Mouse (Mus musculus): Measurements from ENCODE around the gene Man1c1. TPM values are rescaled to one million over a fixed set of nuclear protein-coding genes. Genes with fewer than 3 reads are reported as not detected.

The Man1c1 gene
- polyA plus RNA-seq, 1 experiment = 6.9 TPM

DNA sequence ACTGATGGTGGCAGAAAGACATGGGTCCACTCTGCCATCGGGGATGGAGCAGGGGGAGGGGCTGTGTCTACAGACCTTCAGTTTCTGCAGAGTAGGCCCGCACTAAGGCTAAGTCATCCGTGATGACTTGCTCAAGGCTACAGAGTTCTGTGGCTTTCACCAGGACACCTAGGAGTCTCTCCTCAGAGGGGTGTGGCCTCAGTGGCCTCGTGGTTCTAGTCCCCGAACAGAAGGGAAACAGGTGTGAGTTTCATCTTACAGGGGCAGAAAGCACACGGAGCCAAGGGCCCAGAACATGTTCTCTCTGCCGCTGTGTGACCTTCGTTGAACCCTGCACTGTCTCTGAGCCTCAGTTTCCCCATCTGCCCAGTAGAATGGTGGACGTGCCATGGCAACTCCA, 115.8 kb downstream of the Man1c1 start:
- DNase-seq (ENCODE audit: low read depth in 1 of 2, low spot score in 2 of 2) = no peak
- Histone ChIP-seq H3K4me3 (ENCODE audit: extremely low read depth, insufficient read depth, insufficient read length) (no peak overlapping the region), H3K27me3 (ENCODE audit: control insufficient read depth, insufficient read depth, low read length) (no peaks in the 10 kb centered on the region), H3K36me3 (ENCODE audit: control insufficient read depth, insufficient read depth, low read length) (no peaks in the 10 kb centered on the region), H3K4me1 (ENCODE audit: control insufficient read depth, insufficient read depth, insufficient read length) (peaks cover 28% of the 10 kb centered on the region; the same call in 1 of the 2 replicates), H3K27ac (ENCODE audit: insufficient read depth, low read length) (no peak overlapping the region)
- TF ChIP-seq CTCF (IDR thresholded peaks at IDR 0.05; ENCODE audit: extremely low read depth, insufficient read depth, insufficient read length, insufficient replicate concordance) (no peak), POLR2A (IDR thresholded peaks at IDR 0.05; ENCODE audit: low read depth, low read length) (no peak)
- 41% methylated on average over 9 of the region's 9 CpGs for WGBS

DNA sequence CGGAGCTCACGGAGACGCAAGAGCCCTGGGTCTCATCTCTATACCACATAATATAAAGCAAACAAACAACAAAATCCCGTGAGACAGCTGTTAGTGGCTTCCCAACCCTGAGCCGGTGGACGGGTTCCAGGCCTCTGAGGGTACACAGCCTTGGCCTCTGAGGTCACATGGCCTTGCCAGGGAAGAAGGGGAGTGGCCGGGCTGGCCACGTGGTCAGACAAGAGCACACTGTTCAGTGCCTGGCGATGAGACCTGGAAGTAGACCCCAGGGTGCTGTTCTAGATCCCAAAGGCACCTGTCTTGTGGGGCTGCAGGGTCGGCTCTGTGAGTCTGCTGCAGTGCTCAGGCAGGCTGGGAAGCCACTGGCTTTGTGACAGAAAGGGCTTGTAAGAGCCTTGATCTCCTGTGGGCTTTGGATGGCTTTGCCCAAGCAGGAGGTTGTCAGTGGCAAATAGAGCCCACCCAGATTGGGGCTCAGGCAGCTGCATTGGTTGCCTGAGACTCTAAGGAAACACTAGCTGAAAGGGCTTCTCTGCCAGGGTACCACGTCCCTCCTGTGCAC, 116.4 kb downstream of the Man1c1 start:
- H3K4me3 ChIP-seq (ENCODE audit: extremely low read depth, insufficient read depth, insufficient read length) = no peak overlapping the region
- no peaks in the 10 kb centered on the region for H3K27me3 ChIP-seq (ENCODE audit: control insufficient read depth, insufficient read depth, low read length)
- no peaks in the 10 kb centered on the region for H3K36me3 ChIP-seq (ENCODE audit: control insufficient read depth, insufficient read depth, low read length)
- no peak for DNase-seq (ENCODE audit: low read depth in 1 of 2, low spot score in 2 of 2)
- no peak for TF ChIP-seq POLR2A (IDR thresholded peaks at IDR 0.05; ENCODE audit: low read depth, low read length)
- no peak for TF ChIP-seq CTCF (IDR thresholded peaks at IDR 0.05; ENCODE audit: extremely low read depth, insufficient read depth, insufficient read length, insufficient replicate concordance)
- H3K4me1 ChIP-seq (ENCODE audit: control insufficient read depth, insufficient read depth, insufficient read length) = peaks cover 24% of the 10 kb centered on the region; the same call in 1 of the 2 replicates
- H3K27ac ChIP-seq (ENCODE audit: insufficient read depth, low read length) = no peak overlapping the region
- WGBS = 68% methylated on average over 11 of the region's 11 CpGs

DNA sequence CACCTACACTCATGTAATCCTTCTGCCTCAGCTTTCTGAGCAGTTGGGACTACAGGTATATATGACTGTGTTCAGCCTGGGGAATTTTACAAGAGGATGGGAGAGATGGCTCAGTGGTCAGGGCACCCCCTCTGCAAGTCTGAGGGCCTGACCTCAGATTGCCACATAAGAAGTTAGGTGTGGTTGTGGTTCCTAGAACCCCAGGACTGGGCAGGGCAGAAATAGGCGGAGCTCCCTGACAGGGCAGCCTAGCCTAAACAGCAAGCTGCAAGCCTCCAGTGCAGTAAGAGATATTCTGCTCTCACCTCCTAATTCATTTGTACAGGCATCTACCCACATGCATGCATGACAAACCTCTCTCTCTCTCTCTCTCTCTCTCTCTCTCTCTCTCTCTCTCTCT, 117.5 kb downstream of the Man1c1 start:
- TF ChIP-seq POLR2A (IDR thresholded peaks at IDR 0.05; ENCODE audit: low read depth, low read length) (no peak), CTCF (IDR thresholded peaks at IDR 0.05; ENCODE audit: extremely low read depth, insufficient read depth, insufficient read length, insufficient replicate concordance) (no peak)
- DNase-seq (ENCODE audit: low read depth in 1 of 2, low spot score in 2 of 2) = no peak
- Histone ChIP-seq H3K36me3 (ENCODE audit: control insufficient read depth, insufficient read depth, low read length) (no peaks in the 10 kb centered on the region), H3K4me3 (ENCODE audit: extremely low read depth, insufficient read depth, insufficient read length) (no peak overlapping the region), H3K27me3 (ENCODE audit: control insufficient read depth, insufficient read depth, low read length) (no peaks in the 10 kb centered on the region), H3K27ac (ENCODE audit: insufficient read depth, low read length) (no peak overlapping the region), H3K4me1 (ENCODE audit: control insufficient read depth, insufficient read depth, insufficient read length) (peaks cover 14% of the 10 kb centered on the region; the same call in 1 of the 2 replicates)
- WGBS = 72% methylated on average over 1 of the region's 1 CpGs

DNA sequence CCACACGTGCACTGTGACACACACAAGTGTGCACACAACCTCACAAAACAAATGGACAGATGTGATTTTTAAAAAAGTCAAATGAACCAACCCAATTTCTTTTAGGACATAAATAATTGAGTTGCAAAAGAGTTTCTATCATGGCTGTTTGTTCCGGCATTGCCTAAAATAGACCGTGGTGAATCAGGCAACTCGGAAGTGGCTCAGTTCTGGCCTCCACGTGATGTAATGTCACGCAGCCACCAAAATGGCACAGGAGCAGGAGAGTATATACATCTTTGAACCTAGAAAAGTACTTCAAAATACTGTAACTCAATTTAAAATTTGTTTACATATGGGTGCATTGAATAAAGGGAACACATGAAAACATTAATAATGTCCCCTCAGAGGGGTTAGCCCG, 118.0 kb downstream of the Man1c1 start:
- TF ChIP-seq CTCF (IDR thresholded peaks at IDR 0.05; ENCODE audit: extremely low read depth, insufficient read depth, insufficient read length, insufficient replicate concordance) = no peak
- TF ChIP-seq POLR2A (IDR thresholded peaks at IDR 0.05; ENCODE audit: low read depth, low read length) = no peak
- no peaks in the 10 kb centered on the region for H3K36me3 ChIP-seq (ENCODE audit: control insufficient read depth, insufficient read depth, low read length)
- H3K4me3 ChIP-seq (ENCODE audit: extremely low read depth, insufficient read depth, insufficient read length) = no peak overlapping the region
- peaks cover 13% of the 10 kb centered on the region; the same call in 1 of the 2 replicates for H3K4me1 ChIP-seq (ENCODE audit: control insufficient read depth, insufficient read depth, insufficient read length)
- no peak overlapping the region for H3K27ac ChIP-seq (ENCODE audit: insufficient read depth, low read length)
- no peak for DNase-seq (ENCODE audit: low read depth in 1 of 2, low spot score in 2 of 2)
- 81% methylated on average over 7 of the region's 7 CpGs for WGBS
- H3K27me3 ChIP-seq (ENCODE audit: control insufficient read depth, insufficient read depth, low read length) = no peaks in the 10 kb centered on the region

DNA sequence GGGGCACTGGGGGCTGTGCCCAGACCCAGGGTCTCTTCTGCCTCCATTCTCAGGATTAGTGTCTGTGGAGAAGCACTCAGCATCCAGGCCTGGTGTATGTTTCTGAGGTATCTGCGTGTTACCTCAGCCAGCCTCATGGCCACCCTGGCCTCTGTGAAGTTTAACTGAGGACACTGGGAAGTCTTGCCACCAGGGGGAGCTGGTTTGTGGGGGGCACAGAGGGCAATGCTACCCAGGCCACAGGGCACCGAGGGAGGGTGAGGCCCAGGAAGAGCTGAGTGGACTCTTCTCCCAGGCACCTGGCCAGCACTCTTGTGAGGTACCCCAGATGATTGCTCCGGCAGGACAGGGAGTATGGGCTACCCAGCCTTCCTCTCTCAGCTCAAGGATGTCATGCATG, 120.6 kb downstream of the Man1c1 start:
- Histone ChIP-seq H3K27ac (ENCODE audit: insufficient read depth, low read length) (no peak overlapping the region), H3K36me3 (ENCODE audit: control insufficient read depth, insufficient read depth, low read length) (no peaks in the 10 kb centered on the region), H3K4me3 (ENCODE audit: extremely low read depth, insufficient read depth, insufficient read length) (no peak overlapping the region), H3K27me3 (ENCODE audit: control insufficient read depth, insufficient read depth, low read length) (no peaks in the 10 kb centered on the region), H3K4me1 (ENCODE audit: control insufficient read depth, insufficient read depth, insufficient read length) (peaks cover 9% of the 10 kb centered on the region; the same call in 1 of the 2 replicates)
- TF ChIP-seq CTCF (IDR thresholded peaks at IDR 0.05; ENCODE audit: extremely low read depth, insufficient read depth, insufficient read length, insufficient replicate concordance) = peak; percentile 69; the same call in 1 of the 2 replicates
- no peak for TF ChIP-seq POLR2A (IDR thresholded peaks at IDR 0.05; ENCODE audit: low read depth, low read length)
- WGBS = 61% methylated on average over 3 of the region's 3 CpGs
- DNase-seq (ENCODE audit: low read depth in 1 of 2, low spot score in 2 of 2) = peak in 1 of 2 experiments; percentile 54

DNA sequence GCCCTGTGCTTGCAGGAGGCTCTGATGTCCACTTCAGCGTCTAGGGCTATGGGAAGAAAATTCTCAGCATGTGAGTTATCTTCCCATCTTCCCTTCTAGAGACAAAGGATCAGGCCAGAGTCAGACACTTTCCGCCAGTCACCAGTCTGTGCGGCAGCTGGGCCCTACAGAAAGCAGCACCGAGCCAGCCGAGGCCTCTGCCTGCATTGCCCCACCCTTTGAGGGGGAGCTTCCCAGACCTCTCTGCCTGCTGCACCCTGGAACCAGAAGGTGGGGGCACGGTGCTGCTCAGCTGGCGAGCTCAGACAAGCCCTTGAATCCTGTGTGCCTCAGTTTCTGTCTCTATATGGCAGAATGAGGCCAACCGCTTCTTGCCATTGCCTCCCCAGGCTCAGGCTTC, 122.7 kb downstream of the Man1c1 start:
- 85% methylated on average over 8 of the region's 8 CpGs for WGBS
- Histone ChIP-seq H3K4me1 (ENCODE audit: control insufficient read depth, insufficient read depth, insufficient read length) (no peaks in the 10 kb centered on the region), H3K27me3 (ENCODE audit: control insufficient read depth, insufficient read depth, low read length) (no peaks in the 10 kb centered on the region), H3K4me3 (ENCODE audit: extremely low read depth, insufficient read depth, insufficient read length) (no peak overlapping the region), H3K36me3 (ENCODE audit: control insufficient read depth, insufficient read depth, low read length) (no peaks in the 10 kb centered on the region), H3K27ac (ENCODE audit: insufficient read depth, low read length) (no peak overlapping the region)
- no peak for DNase-seq (ENCODE audit: low read depth in 1 of 2, low spot score in 2 of 2)
- TF ChIP-seq POLR2A (IDR thresholded peaks at IDR 0.05; ENCODE audit: low read depth, low read length) (no peak), CTCF (IDR thresholded peaks at IDR 0.05; ENCODE audit: extremely low read depth, insufficient read depth, insufficient read length, insufficient replicate concordance) (no peak)

DNA sequence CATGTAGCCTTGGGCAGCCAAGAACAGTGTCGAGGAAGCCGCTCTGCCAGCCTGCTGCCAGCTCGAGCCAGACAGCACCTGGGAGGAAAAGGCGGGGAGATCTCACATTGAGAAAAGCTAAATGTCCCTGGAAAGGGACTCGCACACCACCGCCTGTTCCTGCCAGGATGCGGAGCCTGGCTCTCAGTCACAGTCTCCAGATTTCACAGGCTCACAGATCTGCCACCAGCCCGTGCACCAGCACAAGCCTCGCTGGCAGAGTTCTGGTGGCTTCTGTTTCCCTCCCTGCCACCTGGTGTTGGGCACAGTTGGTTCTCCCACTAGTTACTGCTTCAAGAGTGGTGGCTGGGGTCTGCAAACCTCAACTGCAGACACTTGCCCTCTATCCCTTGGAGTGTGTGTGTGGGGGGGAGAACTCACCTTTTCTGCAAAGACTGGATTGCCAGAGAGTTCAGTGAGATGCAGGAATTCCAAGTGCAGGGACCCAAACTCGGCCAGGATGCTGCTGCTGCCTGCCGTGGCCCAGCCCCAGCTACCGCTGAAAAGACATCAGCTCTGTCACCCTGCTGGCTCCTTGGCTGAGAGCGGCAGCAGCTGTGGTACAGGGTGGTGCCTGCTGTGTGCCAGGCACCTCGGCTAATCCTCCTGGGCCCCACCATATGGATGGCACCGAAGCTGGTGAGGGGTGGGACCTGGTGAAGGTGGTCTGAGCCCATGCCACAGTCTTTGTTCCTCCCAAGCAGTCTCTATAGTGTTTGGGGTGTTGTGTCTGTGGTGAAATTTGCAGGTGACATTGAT, 123.5 kb downstream of the Man1c1 start:
- Histone ChIP-seq H3K4me1 (ENCODE audit: control insufficient read depth, insufficient read depth, insufficient read length) (no peaks in the 10 kb centered on the region), H3K4me3 (ENCODE audit: extremely low read depth, insufficient read depth, insufficient read length) (no peak overlapping the region), H3K27me3 (ENCODE audit: control insufficient read depth, insufficient read depth, low read length) (no peaks in the 10 kb centered on the region), H3K36me3 (ENCODE audit: control insufficient read depth, insufficient read depth, low read length) (no peaks in the 10 kb centered on the region), H3K27ac (ENCODE audit: insufficient read depth, low read length) (no peak overlapping the region)
- no peak for TF ChIP-seq CTCF (IDR thresholded peaks at IDR 0.05; ENCODE audit: extremely low read depth, insufficient read depth, insufficient read length, insufficient replicate concordance)
- TF ChIP-seq POLR2A (IDR thresholded peaks at IDR 0.05; ENCODE audit: low read depth, low read length) = no peak
- WGBS = 84% methylated on average over 15 of the region's 15 CpGs
- no peak for DNase-seq (ENCODE audit: low read depth in 1 of 2, low spot score in 2 of 2)

All from spleen, adult 2 months (tissue).